Mouse (Mus musculus) heart, postnatal 10 days (tissue): Measurements from ENCODE around the gene Bcr. TPM values are rescaled to one million over a fixed set of nuclear protein-coding genes. Genes with fewer than 3 reads are reported as not detected.

ENCODE experiments used
- DNase-seq, 2 experiments: peaks; one replicate each; pipeline ENCODE4 v3.0.0; 2021
- intact Hi-C: fragments of 180-260 bp; cut with DNase I; formaldehyde crosslinking; loops from one replicate; pipeline ENCODE4 v1.15.1; 2025
- total RNA-seq, 2 experiments: library from RNA; stranded (reverse); gene quantifications; 2 replicates each; pipeline ENCODE4 v1.2.3; 2021

Bcr gene
- total RNA-seq, 2 experiments from 2014 or later = 11.1 to 11.7 TPM

- DNase-seq = no peak
- intact Hi-C loops = no loop called here
Observed at GRCm38 (mm10) chr10:75224154-75224553, 163.8 kb downstream of the Bcr start.

GRCm38 (mm10) chr10:75224630-75225029 is 164.2 kb downstream of the Bcr start:
- intact Hi-C loops = no loop called here
- no peak for DNase-seq

GRCm38 (mm10) chr10:75227381-75227780 is 167.0 kb downstream of the Bcr start:
- intact Hi-C loops = no loop called here

GRCm38 (mm10) chr10:75230572-75230971 is 170.2 kb downstream of the Bcr start:
- intact Hi-C loops = no loop called here
- DNase-seq = no peak

More at GRCm38 (mm10) chr10:75227381-75227780, 167.0 kb downstream of the Bcr start:
- no peak for DNase-seq

GRCm38 (mm10) chr10:75231876-75232275 is 171.5 kb downstream of the Bcr start:
- intact Hi-C loops = no loop called here
- DNase-seq = no peak

GRCm38 (mm10) chr10:75232612-75233155 is 172.3 kb downstream of the Bcr start:
- intact Hi-C loops = no loop called here

GRCm38 (mm10) chr10:75233489-75233888 is 173.1 kb downstream of the Bcr start:
- intact Hi-C loops = no loop called here
- DNase-seq = no peak

More at GRCm38 (mm10) chr10:75232612-75233155, 172.3 kb downstream of the Bcr start:
- DNase-seq = no peak

Other genes with a start within 250 kb of the Bcr start
- gene Gnaz, start 93.4 kb upstream of the Bcr start, total RNA-seq = 1 to 10 TPM; 1.3 to 1.5 TPM
- not detected for gene Rsph14, start 28.0 kb upstream of the Bcr start, total RNA-seq
- gene Rab36, start 23.5 kb upstream of the Bcr start, total RNA-seq = 1 to 10 TPM; 1.6 to 1.8 TPM
- 10 to 100 TPM; 36.9 to 49.4 TPM for gene Specc1l, start 151.5 kb downstream of the Bcr start, total RNA-seq